Mouse (Mus musculus): ENCODE data around the gene Hist1h1b. TPM values are rescaled to one million over a fixed set of nuclear protein-coding genes. Genes with fewer than 3 reads are reported as not detected.
"Not testable (repeated sequence)": the region's sequence is repeated elsewhere in the genome, so short reads cannot be mapped to it uniquely, and the experiment has no call there.

The Hist1h1b gene
- total RNA-seq (2021), result 10 to 100 TPM in 1 of 2 experiments, 1 to 10 TPM in 1; 8.2 to 10.1 TPM

GRCm38 (mm10) chr13:21779767-21780731 is at the start of gene Hist1h1b:
TSS of gene Hist1h1b (minus strand) at chr13:21780625.
- intact Hi-C loops (cut with DNase I), result no loop called here
- peak; percentile 66 to 70 for DNase-seq (ENCODE audit: low spot score in 2 of 2)

GRCm38 (mm10) chr13:21828511-21828910 is 48.1 kb upstream of the Hist1h1b start:
- intact Hi-C loops (cut with DNase I), result no loop called here
- DNase-seq (ENCODE audit: low spot score in 2 of 2), result no peak

- DNase-seq (ENCODE audit: low spot score in 2 of 2); intact Hi-C loops (cut with DNase I): not testable (repeated sequence)
Measured at GRCm38 (mm10) chr13:21820082-21820890, 39.9 kb upstream of the Hist1h1b start.

GRCm38 (mm10) chr13:21812092-21812491 is 31.7 kb upstream of the Hist1h1b start:
- DNase-seq (ENCODE audit: low spot score in 2 of 2); intact Hi-C loops (cut with DNase I): not testable (repeated sequence)

- intact Hi-C loops (cut with DNase I), result not testable (repeated sequence)
- DNase-seq (ENCODE audit: low spot score in 2 of 2), result peak; percentile 43 to 46
Measured at GRCm38 (mm10) chr13:21811539-21811938, 31.1 kb upstream of the Hist1h1b start, which contains the start of gene Hist1h4m. TSS of gene Hist1h4m (plus strand) at chr13:21811746.

- intact Hi-C loops (cut with DNase I); DNase-seq (ENCODE audit: low spot score in 2 of 2): not testable (repeated sequence)
Measured at GRCm38 (mm10) chr13:21811074-21811473, 30.6 kb upstream of the Hist1h1b start.

GRCm38 (mm10) chr13:21810073-21810472 is 29.6 kb upstream of the Hist1h1b start, which contains the start of the genes Hist1h2bq and Hist1h2ao:
TSS of gene Hist1h2bq (minus strand) at chr13:21810197.
TSS of gene Hist1h2ao (plus strand) at chr13:21810465.
- DNase-seq (ENCODE audit: low spot score in 2 of 2); intact Hi-C loops (cut with DNase I): not testable (repeated sequence)

GRCm38 (mm10) chr13:21803058-21803457 is 22.6 kb upstream of the Hist1h1b start:
- intact Hi-C loops (cut with DNase I); DNase-seq (ENCODE audit: low spot score in 2 of 2): not testable (repeated sequence)

GRCm38 (mm10) chr13:21797163-21797562 is 16.7 kb upstream of the Hist1h1b start:
- intact Hi-C loops (cut with DNase I); DNase-seq (ENCODE audit: low spot score in 2 of 2): not testable (repeated sequence)

- intact Hi-C loops (cut with DNase I), result no loop called here
- DNase-seq (ENCODE audit: low spot score in 2 of 2), result no peak
Measured at GRCm38 (mm10) chr13:21795584-21795983, 15.2 kb upstream of the Hist1h1b start.

GRCm38 (mm10) chr13:21790601-21791283 is 10.3 kb upstream of the Hist1h1b start:
- intact Hi-C loops (cut with DNase I), result no loop called here
- no peak for DNase-seq (ENCODE audit: low spot score in 2 of 2)

GRCm38 (mm10) chr13:21789925-21790324 is 9.5 kb upstream of the Hist1h1b start:
- DNase-seq (ENCODE audit: low spot score in 2 of 2), result no peak
- intact Hi-C loops (cut with DNase I), result no loop called here

GRCm38 (mm10) chr13:21787760-21788593 is 7.6 kb upstream of the Hist1h1b start:
- DNase-seq (ENCODE audit: low spot score in 2 of 2), result no peak
- intact Hi-C loops (cut with DNase I), result loop anchor here (2.0 kb wide), 1 partner anchor 37 kb away; the partner anchor contains the start of gene Hist1h4k

- intact Hi-C loops (cut with DNase I), result loop anchor here (2.0 kb wide), 1 partner anchor 36 kb away; the partner anchor contains the start of gene Hist1h4k
- DNase-seq (ENCODE audit: low spot score in 2 of 2), result peak; percentile 84 to 88
Measured at GRCm38 (mm10) chr13:21786899-21787629, 6.6 kb upstream of the Hist1h1b start, which contains the start of the genes Hist1h2an and Hist1h2bp. TSS of gene Hist1h2an (minus strand) at chr13:21787218. TSS of gene Hist1h2bp (plus strand) at chr13:21787461.

GRCm38 (mm10) chr13:21786189-21786898 is 5.9 kb upstream of the Hist1h1b start:
- DNase-seq (ENCODE audit: low spot score in 2 of 2), result no peak
- intact Hi-C loops (cut with DNase I), result loop anchor here (2.0 kb wide), 1 partner anchor 36 kb away; the partner anchor contains the start of gene Hist1h4k

- intact Hi-C loops (cut with DNase I), result no loop called here
- no peak for DNase-seq (ENCODE audit: low spot score in 2 of 2)
Measured at GRCm38 (mm10) chr13:21784311-21784710, 3.9 kb upstream of the Hist1h1b start.

- DNase-seq (ENCODE audit: low spot score in 2 of 2), result peak in 1 of 2 experiments; percentile 4
- intact Hi-C loops (cut with DNase I), result no loop called here
Measured at GRCm38 (mm10) chr13:21783734-21784161, 3.3 kb upstream of the Hist1h1b start.
